ENCODE assay signal across 39 mouse cellular contexts in the genomic region with DNA sequence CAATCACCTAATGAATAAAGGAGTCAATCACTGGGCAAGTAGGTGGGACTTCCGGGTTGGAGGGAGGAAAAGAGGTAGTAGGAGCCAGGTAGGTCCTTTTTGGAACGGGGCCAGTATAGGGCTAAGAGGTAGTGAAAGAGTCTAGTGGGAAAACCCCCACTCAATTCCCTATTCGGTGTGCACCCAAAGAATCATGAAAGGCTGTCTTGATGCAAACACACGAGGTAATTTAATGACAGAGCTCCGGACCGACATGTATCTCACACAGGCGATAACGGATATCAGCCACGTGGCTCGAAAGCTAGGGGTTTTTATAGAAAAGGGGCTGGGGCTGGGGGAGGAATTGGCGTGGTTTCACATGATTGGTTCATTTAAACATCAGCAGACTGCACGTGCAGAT. TPM values are rescaled to one million over a fixed set of nuclear protein-coding genes. Genes with fewer than 3 reads are reported as not detected.
"Had no signal": no experiment of that assay in that cellular context is flagged by ENCODE, and none has a peak within 500 bp of the region (broad histone marks: within the 10 kb centered on the region; RNA-seq: fewer than 3 reads in every experiment).

No protein-coding gene starts in this region.

- H3K27me3 ChIP-seq: heart, embryonic 13.5 days; heart, embryonic 15.5 days; hindbrain, embryonic 12.5 days; intestine, embryonic 15.5 days; kidney, embryonic 15.5 days; limb, embryonic 12.5 days; liver, embryonic 13.5 days; liver, embryonic 15.5 days had no signal

- H3K4me2 ChIP-seq: heart, embryonic 13.5 days; heart, embryonic 15.5 days; hindbrain, embryonic 12.5 days; hindbrain, embryonic 14.5 days; intestine, embryonic 15.5 days; kidney, embryonic 15.5 days; limb, embryonic 12.5 days; liver, embryonic 11.5 days; liver, embryonic 13.5 days; liver, embryonic 15.5 days had no signal

- H3K4me1 ChIP-seq: heart, embryonic 13.5 days; heart, embryonic 15.5 days; hindbrain, embryonic 12.5 days; intestine, embryonic 15.5 days; kidney, embryonic 15.5 days; limb, embryonic 12.5 days had no signal

- H3K9ac ChIP-seq: heart, embryonic 13.5 days; heart, embryonic 15.5 days; hindbrain, embryonic 12.5 days; hindbrain, embryonic 14.5 days; intestine, embryonic 15.5 days; kidney, embryonic 15.5 days; limb, embryonic 12.5 days; liver, embryonic 13.5 days; liver, embryonic 15.5 days; liver, postnatal 0 days had no signal

- H3K4me3 ChIP-seq: heart, embryonic 10.5 days; heart, embryonic 13.5 days; heart, embryonic 15.5 days; hindbrain, embryonic 12.5 days; intestine, embryonic 15.5 days; kidney, embryonic 15.5 days; limb, embryonic 10.5 days; limb, embryonic 12.5 days; liver, embryonic 13.5 days; liver, embryonic 15.5 days had no signal

- H3K27ac ChIP-seq: heart, embryonic 10.5 days; heart, embryonic 13.5 days; heart, embryonic 15.5 days; hindbrain, embryonic 12.5 days; hindbrain, embryonic 14.5 days; intestine, embryonic 15.5 days; kidney, embryonic 15.5 days; kidney, postnatal 0 days; limb, embryonic 10.5 days; limb, embryonic 12.5 days; liver, embryonic 13.5 days; liver, embryonic 15.5 days had no signal

- ATAC-seq: hindbrain, embryonic 16.5 days; inflammation-experienced regulatory T-cells, adult 6 months; intestine, embryonic 15.5 days; intestine, postnatal 0 days; liver, postnatal 0 days had no signal

- DNase-seq: gastrocnemius, postnatal 10 days; gastrocnemius, postnatal 25 days; heart, adult 18-20 months; heart, postnatal 14 days; heart, postnatal 36 days; kidney, adult 18-20 months; kidney, adult 9 months; kidney, postnatal 14 days; kidney, postnatal 36 days; layer of hippocampus, adult 9-11 months; layer of hippocampus, postnatal 36 days; liver; liver, embryonic 13.5 days; liver, postnatal 0 days had no signal

- H3K9me3 ChIP-seq: heart, embryonic 15.5 days; hindbrain, embryonic 12.5 days; intestine, embryonic 15.5 days; limb, embryonic 10.5 days; limb, embryonic 12.5 days; liver, embryonic 15.5 days had no signal

RNA-seq across cellular contexts. Expression of a gene that starts 3.5 kb away (rescaled TPM):
- polyA plus RNA-seq: heart, embryonic 13.5 days; heart, embryonic 15.5 days; heart, postnatal 0 days; intestine, postnatal 0 days; kidney, postnatal 0 days; large intestine, adult 2 months had no signal

RNA-seq across cellular contexts. Expression of a gene that starts 44.3 kb away (rescaled TPM):
- total RNA-seq: hematopoietic stem cell, adult 5-6 weeks; layer of hippocampus, adult 18-20 months; layer of hippocampus, adult 8-10 months; layer of hippocampus, postnatal 14 days; layer of hippocampus, postnatal 36 days; left cerebral cortex, adult 18-20 months; left cerebral cortex, postnatal 10 days; left cerebral cortex, postnatal 36 days had no signal
- polyA plus RNA-seq: gonadal fat pad, adult 2 months; heart, embryonic 10.5 days; hindbrain, embryonic 12.5 days; hindbrain, embryonic 14.5 days; hindbrain, embryonic 16.5 days; inflammation-experienced regulatory T-cells, adult 6 months; intestine, embryonic 15.5 days; intestine, postnatal 0 days; kidney, embryonic 15.5 days; kidney, postnatal 0 days; large intestine, adult 2 months; limb, embryonic 10.5 days; limb, embryonic 12.5 days; liver, embryonic 11.5 days; liver, embryonic 13.5 days; liver, embryonic 15.5 days; liver, postnatal 0 days had no signal
